Mouse (Mus musculus): Measurements from ENCODE around the gene Rreb1. TPM values are rescaled to one million over a fixed set of nuclear protein-coding genes. Genes with fewer than 3 reads are reported as not detected.

Gene Rreb1
- polyA plus RNA-seq, 1 experiment from 2014 or later: 6.1 TPM

DNA sequence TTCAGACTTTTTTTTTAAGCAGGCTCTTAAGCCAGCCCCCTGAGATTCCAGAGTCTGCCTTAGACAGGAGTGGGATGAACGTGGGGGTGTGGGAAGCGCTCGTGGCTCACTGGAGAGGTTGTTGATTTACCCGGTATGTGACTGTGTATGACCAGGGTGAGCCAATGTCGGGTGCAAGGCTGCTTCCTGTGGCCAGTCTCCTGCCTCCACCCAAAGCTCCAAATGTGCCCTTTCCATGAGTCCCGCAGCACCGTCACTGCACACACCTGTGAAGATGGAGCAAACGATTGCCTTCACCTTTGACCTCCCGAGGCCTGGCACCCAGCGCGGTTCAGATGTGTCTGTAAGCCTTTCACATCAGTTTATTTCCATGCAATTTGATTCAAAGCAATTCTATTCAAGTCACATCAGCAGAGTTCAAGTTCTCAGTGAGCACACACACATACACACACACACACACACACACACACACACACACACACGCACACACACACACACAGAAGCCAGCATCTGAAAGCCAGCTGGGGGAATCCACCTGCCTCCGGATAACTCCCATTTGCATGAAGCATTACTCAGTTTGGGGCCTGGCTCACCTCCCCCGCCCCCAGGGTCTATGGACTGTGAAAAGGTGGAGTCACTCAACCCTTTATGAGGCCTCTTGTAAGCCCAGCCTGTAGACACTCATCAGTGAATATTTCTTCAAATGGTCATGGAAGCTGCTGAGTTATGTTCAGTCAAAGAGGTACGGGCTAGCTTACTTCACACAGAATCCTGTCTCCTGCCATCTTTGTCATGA is 188.3 kb downstream of the Rreb1 start:
- Histone ChIP-seq H3K27ac (replicated peaks; ENCODE audit: low read depth, low read length) (no peak overlapping the region), H3K4me3 (ENCODE audit: low read depth, low read length) (no peak overlapping the region), H3K9me3 (replicated peaks; ENCODE audit: control insufficient read depth, low read length) (no peaks in the 10 kb centered on the region), H3K4me2 (ENCODE audit: low read depth, low read length) (no peak overlapping the region), H3K27me3 (ENCODE audit: control insufficient read depth, insufficient read depth, low read length) (no peaks in the 10 kb centered on the region), H3K36me3 (replicated peaks; ENCODE audit: control insufficient read depth, insufficient read depth, low read depth, low read length) (no peaks in the 10 kb centered on the region), H3K9ac (replicated peaks; ENCODE audit: low read length) (no peak overlapping the region), H3K4me1 (ENCODE audit: control insufficient read depth, insufficient read depth, low read length) (peaks cover 5% of the 10 kb centered on the region; the same call in 1 of the 2 replicates)
- ATAC-seq (replicated peaks; ENCODE audit: insufficient number of reproducible peaks, low FRiP score, low TSS enrichment, low read depth): no peak
- peak; percentile 27 for DNase-seq (ENCODE audit: low spot score)
- WGBS: 75% methylated on average over 15 of the region's 15 CpGs

DNA sequence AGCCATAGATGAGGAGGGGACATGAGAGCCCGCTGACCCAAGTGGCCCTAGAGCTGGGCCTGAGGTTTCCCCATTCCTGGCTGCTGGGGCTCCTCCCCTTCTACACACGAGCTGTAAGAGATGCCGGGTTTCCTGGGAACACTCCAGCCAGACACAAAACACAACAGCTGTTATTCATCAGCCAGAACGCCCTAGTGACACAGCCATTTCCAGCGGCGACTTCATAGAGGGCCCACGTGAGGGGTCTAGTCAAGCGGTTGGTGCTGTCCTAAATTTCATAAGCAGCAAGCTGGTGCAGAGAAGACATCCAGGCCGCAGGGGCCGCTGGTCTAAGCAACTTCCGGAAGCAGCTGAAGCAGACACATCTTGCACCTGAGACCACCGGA is 188.8 kb downstream of the Rreb1 start:
- Histone ChIP-seq H3K27me3 (ENCODE audit: control insufficient read depth, insufficient read depth, low read length) (no peaks in the 10 kb centered on the region), H3K4me1 (ENCODE audit: control insufficient read depth, insufficient read depth, low read length) (peaks cover 5% of the 10 kb centered on the region; the same call in 1 of the 2 replicates), H3K27ac (replicated peaks; ENCODE audit: low read depth, low read length) (no peak overlapping the region), H3K4me2 (ENCODE audit: low read depth, low read length) (no peak overlapping the region; the same call in 1 of the 2 replicates), H3K9me3 (replicated peaks; ENCODE audit: control insufficient read depth, low read length) (no peaks in the 10 kb centered on the region), H3K36me3 (replicated peaks; ENCODE audit: control insufficient read depth, insufficient read depth, low read depth, low read length) (no peaks in the 10 kb centered on the region), H3K4me3 (ENCODE audit: low read depth, low read length) (no peak overlapping the region), H3K9ac (replicated peaks; ENCODE audit: low read length) (no peak overlapping the region)
- 0 out of 2 replicates have a peak, but pooled peaks have one; percentile 17 for ATAC-seq (replicated peaks; ENCODE audit: insufficient number of reproducible peaks, low FRiP score, low TSS enrichment, low read depth)
- peak; percentile 78 for DNase-seq (ENCODE audit: low spot score)
- 21% methylated on average over 12 of the region's 12 CpGs for WGBS

DNA sequence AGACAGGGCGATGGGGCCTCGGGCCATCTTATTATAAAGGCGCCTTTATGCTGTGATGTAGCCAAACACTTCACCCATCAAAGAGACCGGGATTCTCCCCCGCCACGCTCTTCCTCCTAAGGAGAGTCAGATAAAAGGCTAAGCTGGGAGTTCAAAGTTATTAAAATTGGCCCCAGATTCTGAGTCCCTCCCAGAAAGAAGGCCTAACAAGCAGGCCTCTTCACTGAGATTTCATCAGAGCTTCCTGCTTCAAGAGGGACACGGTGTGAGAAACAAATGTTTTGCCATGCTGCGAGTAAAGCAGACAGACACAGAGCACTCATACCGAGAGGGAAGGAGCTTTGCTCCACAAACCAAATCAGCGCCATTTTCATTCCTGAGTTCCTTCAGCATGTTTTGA is 189.4 kb downstream of the Rreb1 start:
- Histone ChIP-seq H3K9me3 (replicated peaks; ENCODE audit: control insufficient read depth, low read length) (no peaks in the 10 kb centered on the region), H3K27me3 (ENCODE audit: control insufficient read depth, insufficient read depth, low read length) (no peaks in the 10 kb centered on the region), H3K36me3 (replicated peaks; ENCODE audit: control insufficient read depth, insufficient read depth, low read depth, low read length) (no peaks in the 10 kb centered on the region), H3K4me2 (ENCODE audit: low read depth, low read length) (no peak overlapping the region; the same call in 1 of the 2 replicates), H3K4me3 (ENCODE audit: low read depth, low read length) (no peak overlapping the region), H3K27ac (replicated peaks; ENCODE audit: low read depth, low read length) (no peak overlapping the region), H3K9ac (replicated peaks; ENCODE audit: low read length) (no peak overlapping the region; the same call in 1 of the 2 replicates), H3K4me1 (ENCODE audit: control insufficient read depth, insufficient read depth, low read length) (peaks cover 5% of the 10 kb centered on the region; the same call in 1 of the 2 replicates)
- 41% methylated on average over 10 of the region's 10 CpGs for whole genome bisulfite sequencing
- ATAC-seq (replicated peaks; ENCODE audit: insufficient number of reproducible peaks, low FRiP score, low TSS enrichment, low read depth): no peak
- DNase-seq (ENCODE audit: low spot score): peak; percentile 27

DNA sequence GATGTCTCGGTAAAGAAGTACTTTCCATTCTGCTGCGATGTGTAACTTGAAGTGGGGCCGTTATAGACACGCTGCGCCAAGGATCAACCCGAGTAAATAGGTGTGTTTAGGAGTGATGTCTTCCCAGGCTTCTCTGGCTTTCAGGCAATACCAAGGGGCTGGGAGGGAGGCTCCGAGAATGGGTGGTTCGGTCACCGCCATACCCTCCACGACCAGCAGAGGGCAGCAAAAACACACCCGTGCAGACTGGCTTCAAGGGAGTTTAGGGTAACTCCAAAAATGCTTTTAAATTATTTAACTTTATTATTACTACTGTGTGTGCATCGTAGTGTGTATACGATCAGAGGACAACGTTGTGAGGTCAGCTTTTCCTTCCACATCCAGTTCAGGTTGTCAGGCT is 191.1 kb downstream of the Rreb1 start:
- no peaks in the 10 kb centered on the region for H3K9me3 ChIP-seq (replicated peaks; ENCODE audit: control insufficient read depth, low read length)
- 12% methylated on average over 14 of the region's 14 CpGs for WGBS

DNA sequence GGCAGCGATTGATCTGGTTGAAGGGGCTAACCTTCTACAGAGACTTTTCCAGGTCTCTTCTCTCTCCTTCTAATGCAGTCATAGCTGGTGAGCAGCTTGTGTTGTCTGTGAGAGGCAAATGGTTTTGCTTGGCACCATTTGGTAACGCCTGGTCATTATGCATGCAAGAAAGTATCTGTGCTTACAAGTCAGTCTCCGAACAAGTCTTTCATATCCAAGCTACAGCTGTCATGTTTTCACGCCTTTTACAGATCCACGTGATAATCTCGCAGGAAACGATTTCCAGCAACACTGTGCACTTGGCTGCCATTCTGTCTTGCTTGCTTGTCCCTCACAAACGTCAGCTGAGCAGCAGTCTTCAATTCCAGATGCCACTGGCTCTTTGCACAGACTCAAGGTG is 191.8 kb downstream of the Rreb1 start:
- H3K4me1 ChIP-seq (ENCODE audit: control insufficient read depth, insufficient read depth, low read length): no peaks in the 10 kb centered on the region; the same call in 1 of the 2 replicates

More for the DNA sequence above, 191.1 kb downstream of the Rreb1 start:
- H3K36me3 ChIP-seq (replicated peaks; ENCODE audit: control insufficient read depth, insufficient read depth, low read depth, low read length): no peaks in the 10 kb centered on the region
- no peaks in the 10 kb centered on the region for H3K27me3 ChIP-seq (ENCODE audit: control insufficient read depth, insufficient read depth, low read length)
- no peak overlapping the region for H3K9ac ChIP-seq (replicated peaks; ENCODE audit: low read length)
- no peak overlapping the region for H3K4me3 ChIP-seq (ENCODE audit: low read depth, low read length)
- peaks cover under 1% of the 10 kb centered on the region; the same call in 1 of the 2 replicates for H3K4me1 ChIP-seq (ENCODE audit: control insufficient read depth, insufficient read depth, low read length)
- H3K27ac ChIP-seq (replicated peaks; ENCODE audit: low read depth, low read length): no peak overlapping the region
- H3K4me2 ChIP-seq (ENCODE audit: low read depth, low read length): no peak overlapping the region
- no peak for ATAC-seq (replicated peaks; ENCODE audit: insufficient number of reproducible peaks, low FRiP score, low TSS enrichment, low read depth)
- peak; percentile 86 for DNase-seq (ENCODE audit: low spot score)

DNA sequence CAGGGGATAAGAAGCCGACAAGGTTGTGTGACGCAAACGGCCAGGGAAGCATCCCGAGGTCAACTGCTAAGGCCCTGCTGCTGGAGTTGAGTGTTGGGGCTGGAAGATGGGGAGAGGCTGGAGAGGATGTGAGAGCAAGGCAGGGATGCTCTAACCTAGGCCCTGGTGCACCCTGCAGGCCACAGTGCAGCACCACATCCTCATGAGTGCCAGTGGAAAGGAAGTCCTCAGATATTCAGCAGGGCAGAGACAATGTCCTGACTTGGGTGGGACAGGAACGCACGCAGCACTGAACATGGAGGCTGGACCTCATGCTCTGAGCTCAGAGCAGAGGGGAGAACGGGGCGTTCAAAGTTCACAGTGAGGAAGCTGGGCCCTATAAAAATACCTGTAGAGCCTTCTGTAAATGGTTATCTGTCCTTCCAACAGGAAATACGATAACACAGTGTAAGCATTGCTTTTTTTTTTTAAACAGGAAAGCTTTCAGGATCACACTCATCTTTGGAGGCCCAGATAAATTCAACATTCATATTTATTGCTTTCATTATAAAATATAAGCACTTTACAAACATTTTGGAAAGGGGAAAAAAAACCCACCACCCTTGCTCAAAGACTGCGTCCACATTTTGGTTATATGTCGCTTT is 192.8 kb downstream of the Rreb1 start:
- no peak overlapping the region for H3K9ac ChIP-seq (replicated peaks; ENCODE audit: low read length)
- no peak for DNase-seq (ENCODE audit: low spot score)
- H3K4me3 ChIP-seq (ENCODE audit: low read depth, low read length): no peak overlapping the region
- ATAC-seq (replicated peaks; ENCODE audit: insufficient number of reproducible peaks, low FRiP score, low TSS enrichment, low read depth): no peak
- no peaks in the 10 kb centered on the region for H3K36me3 ChIP-seq (replicated peaks; ENCODE audit: control insufficient read depth, insufficient read depth, low read depth, low read length)
- no peaks in the 10 kb centered on the region for H3K27me3 ChIP-seq (ENCODE audit: control insufficient read depth, insufficient read depth, low read length)
- H3K9me3 ChIP-seq (replicated peaks; ENCODE audit: control insufficient read depth, low read length): no peaks in the 10 kb centered on the region
- WGBS: 88% methylated on average over 11 of the region's 11 CpGs
- no peak overlapping the region for H3K4me2 ChIP-seq (ENCODE audit: low read depth, low read length)
- no peaks in the 10 kb centered on the region; the same call in 1 of the 2 replicates for H3K4me1 ChIP-seq (ENCODE audit: control insufficient read depth, insufficient read depth, low read length)
- H3K27ac ChIP-seq (replicated peaks; ENCODE audit: low read depth, low read length): no peak overlapping the region

More for the DNA sequence above, 191.8 kb downstream of the Rreb1 start:
- Histone ChIP-seq H3K27me3 (ENCODE audit: control insufficient read depth, insufficient read depth, low read length) (no peaks in the 10 kb centered on the region), H3K4me2 (ENCODE audit: low read depth, low read length) (no peak overlapping the region), H3K4me3 (ENCODE audit: low read depth, low read length) (no peak overlapping the region), H3K27ac (replicated peaks; ENCODE audit: low read depth, low read length) (no peak overlapping the region), H3K9me3 (replicated peaks; ENCODE audit: control insufficient read depth, low read length) (no peaks in the 10 kb centered on the region), H3K9ac (replicated peaks; ENCODE audit: low read length) (no peak overlapping the region), H3K36me3 (replicated peaks; ENCODE audit: control insufficient read depth, insufficient read depth, low read depth, low read length) (no peaks in the 10 kb centered on the region)
- DNase-seq (ENCODE audit: low spot score) (no peak), ATAC-seq (replicated peaks; ENCODE audit: insufficient number of reproducible peaks, low FRiP score, low TSS enrichment, low read depth) (no peak)
- WGBS: 82% methylated on average over 8 of the region's 8 CpGs

DNA sequence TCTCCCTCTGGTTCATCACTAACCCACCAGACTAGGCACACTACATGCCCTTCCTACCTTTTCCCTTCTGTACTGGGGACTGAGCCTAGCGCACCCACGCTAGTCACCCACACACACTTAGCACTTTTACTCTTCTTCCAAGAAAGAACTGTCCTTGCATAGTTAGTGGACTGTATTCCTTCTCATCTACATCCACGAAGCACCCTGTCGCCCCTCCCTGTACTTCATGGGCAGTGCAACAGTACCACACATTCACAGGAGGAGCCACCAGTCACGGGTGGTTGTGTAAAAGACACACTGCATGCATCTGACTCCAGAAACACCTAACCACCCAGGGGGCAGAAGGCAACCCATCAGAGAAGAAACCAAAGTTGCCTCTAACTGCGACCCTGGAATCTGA is 195.8 kb downstream of the Rreb1 start:
- Histone ChIP-seq H3K27me3 (ENCODE audit: control insufficient read depth, insufficient read depth, low read length) (no peaks in the 10 kb centered on the region), H3K27ac (replicated peaks; ENCODE audit: low read depth, low read length) (no peak overlapping the region), H3K4me1 (ENCODE audit: control insufficient read depth, insufficient read depth, low read length) (no peaks in the 10 kb centered on the region), H3K4me2 (ENCODE audit: low read depth, low read length) (no peak overlapping the region), H3K4me3 (ENCODE audit: low read depth, low read length) (no peak overlapping the region), H3K36me3 (replicated peaks; ENCODE audit: control insufficient read depth, insufficient read depth, low read depth, low read length) (no peaks in the 10 kb centered on the region; the same call in 1 of the 2 replicates), H3K9me3 (replicated peaks; ENCODE audit: control insufficient read depth, low read length) (no peaks in the 10 kb centered on the region), H3K9ac (replicated peaks; ENCODE audit: low read length) (no peak overlapping the region)
- ATAC-seq (replicated peaks; ENCODE audit: insufficient number of reproducible peaks, low FRiP score, low TSS enrichment, low read depth) (no peak), DNase-seq (ENCODE audit: low spot score) (no peak)
- 86% methylated on average over 6 of the region's 6 CpGs for WGBS

DNA sequence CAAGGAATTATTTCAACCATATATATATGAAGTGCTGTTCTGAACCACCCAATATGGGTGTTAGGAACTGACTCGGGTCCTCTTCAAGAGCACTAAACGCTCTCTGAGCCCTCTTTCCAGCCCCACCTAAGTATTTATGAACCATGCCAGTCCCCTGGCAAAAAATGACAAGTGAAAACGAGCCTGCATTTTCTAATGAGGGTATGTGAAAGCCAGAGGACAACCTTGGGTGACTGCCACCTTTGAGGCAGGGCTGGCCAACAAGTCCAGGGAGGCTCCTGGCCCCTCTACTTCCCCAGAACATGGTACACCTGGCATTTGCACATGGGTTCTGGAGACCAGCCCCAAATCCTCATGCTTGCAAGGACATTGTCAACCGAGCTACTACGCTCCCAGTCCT is 196.5 kb downstream of the Rreb1 start:
- DNase-seq (ENCODE audit: low spot score) (no peak), ATAC-seq (replicated peaks; ENCODE audit: insufficient number of reproducible peaks, low FRiP score, low TSS enrichment, low read depth) (no peak)
- H3K27ac ChIP-seq (replicated peaks; ENCODE audit: low read depth, low read length): no peak overlapping the region
- H3K4me1 ChIP-seq (ENCODE audit: control insufficient read depth, insufficient read depth, low read length): no peaks in the 10 kb centered on the region
- no peak overlapping the region for H3K4me3 ChIP-seq (ENCODE audit: low read depth, low read length)
- no peaks in the 10 kb centered on the region for H3K27me3 ChIP-seq (ENCODE audit: control insufficient read depth, insufficient read depth, low read length)
- WGBS: 88% methylated on average over 5 of the region's 5 CpGs
- H3K9me3 ChIP-seq (replicated peaks; ENCODE audit: control insufficient read depth, low read length): no peaks in the 10 kb centered on the region
- H3K4me2 ChIP-seq (ENCODE audit: low read depth, low read length): no peak overlapping the region
- H3K36me3 ChIP-seq (replicated peaks; ENCODE audit: control insufficient read depth, insufficient read depth, low read depth, low read length): peaks cover 3% of the 10 kb centered on the region
- no peak overlapping the region for H3K9ac ChIP-seq (replicated peaks; ENCODE audit: low read length)
